Mouse (Mus musculus): Measurements from ENCODE around the gene Camta1.

Camta1 gene

DNA sequence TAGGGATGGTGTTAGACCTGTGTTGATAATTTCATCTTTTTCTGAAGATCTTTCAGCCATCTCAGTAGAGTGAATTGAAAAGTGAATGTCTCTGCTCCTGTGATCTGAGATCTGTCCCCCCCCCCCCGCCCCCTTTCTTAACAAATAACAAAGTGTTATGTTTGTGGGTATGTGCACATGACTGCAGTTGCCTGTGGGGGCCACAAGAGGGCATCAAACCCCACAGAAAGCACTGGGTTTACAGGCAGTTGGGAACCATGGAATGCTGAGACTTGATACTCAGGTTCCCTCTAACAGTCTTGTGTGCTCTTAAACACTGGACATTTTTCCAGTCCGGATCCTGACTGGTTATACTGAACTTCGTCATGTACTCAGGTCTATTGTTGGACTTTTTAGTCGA lies 350.6 kb downstream of the Camta1 start:
- no peak for DNase-seq

- DNase-seq: no peak
These were observed 351.3 kb downstream of the Camta1 start for GRCm38 (mm10) chr4:151510417-151510816.

DNA sequence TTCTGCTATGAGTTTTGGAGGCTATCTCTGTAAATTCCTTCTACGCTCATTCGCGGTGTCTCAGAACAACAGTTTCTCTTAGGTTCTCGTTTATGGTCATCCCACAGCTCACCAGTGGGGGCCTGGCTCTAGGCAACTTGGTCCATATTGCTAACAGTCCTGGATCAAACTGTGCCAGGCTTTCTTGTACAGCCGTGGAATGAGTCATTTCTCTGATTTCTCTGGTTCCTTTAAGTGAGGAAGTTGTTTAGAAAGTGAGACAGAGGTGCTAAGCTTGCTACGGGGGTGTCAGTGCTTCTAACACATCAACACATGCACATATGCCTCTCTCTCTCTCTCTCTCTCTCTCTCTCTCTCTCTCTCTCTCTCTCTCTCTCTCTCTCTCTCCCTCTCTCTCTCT lies 355.0 kb downstream of the Camta1 start:
- no peak for DNase-seq

GRCm38 (mm10) chr4:151498481-151499276 lies 363.0 kb downstream of the Camta1 start:
- DNase-seq: no peak

- DNase-seq: no peak
These were observed 365.1 kb downstream of the Camta1 start for GRCm38 (mm10) chr4:151496581-151496980.

- DNase-seq: no peak
These were observed 366.3 kb downstream of the Camta1 start for GRCm38 (mm10) chr4:151495276-151495882.

- DNase-seq: no peak
These were observed 368.9 kb downstream of the Camta1 start for GRCm38 (mm10) chr4:151492786-151493185.

DNA sequence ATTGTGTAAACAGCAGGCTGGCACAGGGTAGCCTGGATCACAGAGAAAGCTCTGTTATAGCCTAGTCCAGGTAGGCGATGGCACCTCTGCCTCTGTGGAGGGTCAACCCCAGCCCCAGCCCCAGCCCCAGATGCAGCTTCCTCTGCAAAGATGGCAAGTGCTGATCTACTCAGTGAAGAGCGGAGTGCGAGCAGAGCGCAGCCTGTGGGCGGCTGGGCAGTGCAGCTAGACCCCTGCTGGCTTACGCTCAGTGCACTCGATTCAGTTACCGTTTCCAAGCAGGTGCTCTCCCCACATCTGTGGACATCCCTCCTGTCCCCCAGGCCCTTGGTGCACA lies 377.7 kb downstream of the Camta1 start:
- DNase-seq: no peak

DNA sequence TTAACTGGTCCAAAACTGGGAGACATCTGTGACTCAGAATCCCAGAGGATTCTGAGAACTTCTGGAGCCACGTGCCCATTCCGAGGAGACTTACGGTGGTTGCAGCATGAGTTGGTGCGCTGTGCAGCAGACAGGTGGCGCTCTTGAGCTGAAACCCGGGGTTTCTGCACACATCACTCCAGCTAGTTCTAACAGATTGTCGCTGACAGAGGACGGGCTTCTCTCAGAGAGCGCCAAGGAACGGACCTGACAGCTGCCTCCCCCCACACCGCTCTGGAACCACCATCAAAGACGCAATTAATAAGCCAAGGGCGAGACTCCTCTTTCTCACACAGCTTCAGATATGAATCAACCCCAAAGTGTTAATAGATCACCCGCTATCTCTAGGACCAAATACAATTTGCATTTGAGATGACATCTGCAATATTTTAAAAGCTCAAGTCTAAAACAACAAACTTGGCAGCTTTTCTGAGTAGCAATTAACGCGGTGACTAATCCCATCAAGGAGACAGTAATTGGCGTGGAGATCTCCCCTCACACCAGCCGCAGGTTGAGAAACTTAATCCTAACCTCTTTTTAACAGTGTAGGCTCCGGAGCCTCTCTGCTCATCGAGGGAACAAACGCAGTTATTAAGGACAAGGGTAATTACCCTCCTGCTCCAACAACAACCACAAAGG lies 378.2 kb downstream of the Camta1 start:
- DNase-seq: peak; percentile 7 to 10

GRCm38 (mm10) chr4:151480928-151481327 lies 380.7 kb downstream of the Camta1 start:
- DNase-seq: no peak

DNA sequence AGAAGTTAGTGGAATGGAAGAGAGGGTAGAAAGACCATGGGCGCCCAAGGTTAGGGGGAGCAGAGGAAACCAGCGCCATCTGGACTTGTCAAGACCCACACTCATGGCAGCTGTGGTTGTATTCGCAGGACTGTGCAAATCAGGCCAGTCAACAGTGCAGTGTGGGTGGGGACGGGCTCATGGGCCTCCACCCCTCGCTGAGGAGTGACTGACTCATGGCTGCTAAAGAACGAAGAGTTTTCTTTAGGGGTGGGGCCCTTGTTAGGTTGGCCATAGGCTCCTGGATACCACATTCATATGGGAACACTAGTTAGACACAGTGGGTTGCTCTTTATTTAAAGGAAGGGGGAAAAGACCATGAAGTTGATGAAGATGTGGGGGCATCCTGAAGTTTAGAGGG lies 383.7 kb downstream of the Camta1 start:
- DNase-seq: no peak

DNA sequence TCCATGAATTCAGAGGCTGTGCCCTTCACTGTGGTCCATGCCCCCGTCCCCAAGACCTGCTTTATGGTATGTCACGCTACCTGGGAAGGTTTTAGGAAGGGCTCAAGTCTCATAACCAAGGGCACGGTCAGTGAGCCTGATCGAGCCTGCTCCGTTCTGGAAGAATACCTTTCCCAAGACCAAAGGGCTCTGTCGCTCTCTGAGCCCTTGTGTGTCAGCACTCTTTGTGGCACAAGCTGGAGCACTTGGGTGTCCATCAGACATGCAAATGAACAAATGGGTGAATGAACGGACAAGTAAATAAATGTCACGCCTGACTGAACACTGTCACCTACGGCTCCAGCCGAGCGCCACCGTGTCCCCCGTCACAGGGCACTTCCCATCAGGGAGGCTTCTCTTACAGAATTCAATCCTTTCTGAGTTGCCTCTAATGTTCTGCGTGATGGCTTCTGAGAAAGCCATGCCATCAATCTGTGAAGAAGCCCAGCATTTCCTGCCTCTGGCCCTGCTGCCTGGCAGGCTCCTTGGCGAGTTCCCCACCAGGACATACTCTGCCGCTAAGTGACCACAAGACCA lies 386.7 kb downstream of the Camta1 start:
- DNase-seq: no peak

DNA sequence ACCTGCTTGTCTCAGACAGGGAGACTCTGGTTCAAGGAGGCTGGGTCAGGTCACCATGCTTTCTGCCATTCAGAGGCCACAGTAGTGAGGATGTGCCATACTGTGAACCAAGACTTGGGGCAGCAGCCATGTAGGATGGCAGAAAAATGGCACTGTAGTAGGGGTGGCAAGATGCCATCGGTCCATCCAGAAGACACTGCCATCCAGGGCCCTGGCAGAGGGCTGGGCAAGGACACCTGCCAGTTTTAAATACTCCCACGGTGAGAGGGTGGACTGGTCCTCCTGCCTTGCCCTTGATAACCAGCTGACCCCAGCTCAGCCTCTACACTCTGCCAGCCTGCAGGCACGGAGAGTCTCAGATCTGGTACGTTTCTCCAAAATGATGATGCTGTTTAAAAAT lies 389.8 kb downstream of the Camta1 start:
- DNase-seq: no peak

DNA sequence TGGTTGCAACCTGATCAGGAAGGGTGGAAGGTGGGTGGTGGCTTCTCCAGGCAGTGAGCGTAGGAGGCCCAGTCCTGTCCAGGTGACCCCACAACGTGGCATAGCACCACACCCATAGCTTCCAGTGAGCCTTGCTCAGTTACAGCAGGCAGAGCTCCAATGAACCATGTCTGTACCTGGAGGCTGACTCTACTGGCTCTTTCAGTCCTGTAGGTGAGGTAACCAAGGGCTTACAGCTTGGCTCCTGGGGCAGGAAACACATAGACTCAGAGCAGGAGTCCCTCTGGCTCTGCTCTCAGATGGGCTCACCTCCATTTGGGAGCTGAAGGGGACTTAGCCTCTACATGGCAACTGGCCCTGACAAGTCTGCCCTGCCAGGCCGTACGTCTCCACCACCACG lies 393.3 kb downstream of the Camta1 start:
- DNase-seq: no peak

DNA sequence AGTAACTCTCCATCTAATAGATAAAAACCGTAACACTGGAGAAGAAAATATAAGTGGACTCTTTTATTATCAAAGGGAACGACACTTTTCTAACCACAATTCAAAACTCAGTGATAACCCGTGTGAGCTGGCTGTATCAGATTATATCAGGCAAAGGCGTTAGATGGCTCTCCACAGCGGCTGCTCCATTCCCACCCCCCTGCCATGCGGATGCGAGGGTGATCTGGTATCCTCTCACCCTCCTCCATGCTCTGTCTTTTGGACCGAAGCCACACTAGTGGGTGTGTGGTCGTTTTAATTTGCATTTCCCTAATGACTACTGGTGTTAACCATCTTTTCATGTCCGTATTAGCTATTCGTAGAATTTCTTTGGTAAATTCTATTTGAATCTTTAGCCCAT lies 403.0 kb downstream of the Camta1 start:
- no peak for DNase-seq

DNA sequence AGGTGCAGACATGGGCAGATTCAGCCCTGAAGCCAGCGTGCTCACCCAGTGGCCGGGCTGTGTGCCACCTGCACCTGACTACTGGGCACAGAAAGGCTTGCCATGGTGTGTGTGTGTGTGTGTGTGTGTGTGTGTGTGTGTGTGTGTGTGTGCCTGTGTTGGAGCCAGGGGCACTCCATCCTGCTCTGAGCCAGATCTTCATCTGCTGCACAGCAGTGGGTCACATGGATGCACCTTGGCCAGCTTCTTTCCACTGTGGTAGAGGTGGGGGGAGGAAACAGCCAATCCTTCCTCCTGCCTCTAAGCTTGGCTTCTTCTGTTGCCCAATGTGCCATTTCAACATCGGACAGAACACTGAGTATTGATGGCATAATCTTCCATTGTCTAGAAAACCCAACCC lies 407.1 kb downstream of the Camta1 start:
- no peak for DNase-seq

DNA sequence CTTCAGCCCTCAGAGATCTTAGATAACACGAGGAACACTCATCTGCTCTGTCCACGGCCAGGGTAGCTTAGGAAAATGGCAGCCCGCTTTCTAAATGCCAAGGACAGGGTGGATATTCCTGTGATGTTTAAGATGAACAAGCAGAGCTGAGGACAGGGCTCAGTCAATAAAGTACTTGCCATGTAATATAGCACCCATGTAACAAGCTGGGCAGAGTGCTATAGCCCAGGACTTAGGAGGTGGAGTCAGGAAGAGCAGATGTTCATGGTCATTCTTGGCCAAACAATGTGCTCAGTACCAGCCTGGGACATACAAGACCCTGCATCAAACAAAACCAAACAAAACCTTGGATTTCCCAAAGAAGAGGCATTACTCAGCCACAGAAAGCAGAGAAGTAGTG lies 407.6 kb downstream of the Camta1 start:
- DNase-seq: no peak

GRCm38 (mm10) chr4:151451885-151452284 lies 409.8 kb downstream of the Camta1 start:
- no peak for DNase-seq

DNA sequence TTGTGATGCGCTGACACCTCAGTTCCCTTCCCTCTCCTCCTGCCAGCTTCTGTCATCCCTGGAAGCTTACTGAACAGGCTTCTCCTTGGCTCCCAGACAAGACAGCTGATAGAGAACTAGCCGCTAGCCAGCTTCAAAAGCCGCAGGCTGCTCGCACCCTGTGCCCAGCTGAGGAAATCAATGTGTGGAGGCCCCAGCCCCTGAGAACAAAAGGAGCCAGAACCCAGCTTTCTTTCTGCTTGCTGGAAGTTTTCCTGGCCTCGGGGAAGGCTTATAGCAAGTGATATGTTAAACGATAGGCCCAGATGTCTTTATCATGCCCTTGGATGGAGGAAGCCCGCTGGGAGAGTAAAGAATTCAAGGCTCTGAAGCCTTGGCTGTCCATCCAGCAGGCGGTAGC lies 411.7 kb downstream of the Camta1 start:
- no peak for DNase-seq

DNA sequence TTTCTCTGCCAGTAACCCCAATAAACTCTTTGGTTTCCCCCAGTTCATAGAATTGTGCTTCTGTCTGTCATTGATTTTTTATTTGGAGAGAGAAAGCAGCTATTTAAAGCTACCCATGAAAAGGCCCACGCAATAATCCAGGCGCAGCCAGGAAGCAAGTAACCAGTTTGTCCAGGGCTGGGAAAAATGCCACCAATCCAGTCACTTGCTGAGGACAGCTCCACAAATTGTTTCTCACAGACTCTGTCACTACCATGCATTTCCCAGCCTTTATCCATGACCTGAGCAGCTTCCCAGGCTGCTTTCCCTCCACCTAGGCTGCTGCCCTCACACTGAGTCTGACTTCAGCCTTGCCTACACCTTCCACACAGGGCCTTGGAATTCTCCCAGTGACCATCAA lies 413.3 kb downstream of the Camta1 start:
- no peak for DNase-seq

- DNase-seq: no peak
These were observed 417.0 kb downstream of the Camta1 start for GRCm38 (mm10) chr4:151444665-151445064.

DNA sequence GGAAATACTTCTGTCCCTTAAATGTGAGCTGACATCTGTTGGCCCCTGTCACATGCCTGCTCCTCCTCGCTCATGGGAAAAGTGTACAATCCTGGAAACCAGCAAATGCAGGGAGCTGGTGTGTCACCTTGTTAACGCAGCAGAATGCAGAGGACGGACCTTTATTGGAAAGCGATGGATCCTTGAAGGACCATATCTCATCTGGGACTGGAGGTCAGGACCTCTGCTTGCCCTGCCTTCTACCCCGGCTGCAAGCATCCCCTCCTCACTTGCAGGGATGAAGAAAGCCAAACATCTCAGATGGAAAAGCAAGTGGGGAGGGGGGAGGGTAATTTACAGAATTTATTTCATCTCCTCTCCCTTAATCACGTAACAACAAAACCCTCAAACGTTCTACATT lies 423.1 kb downstream of the Camta1 start:
- DNase-seq: no peak

DNA sequence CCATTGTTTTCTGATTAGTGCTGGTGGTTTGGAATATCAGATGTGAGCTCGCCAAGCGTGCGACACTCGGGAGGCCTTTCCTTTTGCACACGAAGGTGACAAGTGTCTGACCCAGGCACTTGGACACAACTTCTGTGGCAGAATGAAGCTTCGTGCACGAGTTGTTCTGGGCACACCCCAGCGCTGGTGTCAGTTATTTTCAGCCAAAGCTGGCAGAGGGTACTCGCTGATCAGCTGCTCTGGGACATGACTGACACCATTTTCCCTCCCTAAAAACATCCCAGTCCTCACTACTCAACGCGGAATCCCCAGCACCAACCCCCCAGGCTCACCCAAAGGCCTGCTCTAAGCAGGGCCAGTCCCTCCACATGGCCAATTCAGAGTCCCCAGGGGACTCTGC lies 423.8 kb downstream of the Camta1 start:
- no peak for DNase-seq

DNA sequence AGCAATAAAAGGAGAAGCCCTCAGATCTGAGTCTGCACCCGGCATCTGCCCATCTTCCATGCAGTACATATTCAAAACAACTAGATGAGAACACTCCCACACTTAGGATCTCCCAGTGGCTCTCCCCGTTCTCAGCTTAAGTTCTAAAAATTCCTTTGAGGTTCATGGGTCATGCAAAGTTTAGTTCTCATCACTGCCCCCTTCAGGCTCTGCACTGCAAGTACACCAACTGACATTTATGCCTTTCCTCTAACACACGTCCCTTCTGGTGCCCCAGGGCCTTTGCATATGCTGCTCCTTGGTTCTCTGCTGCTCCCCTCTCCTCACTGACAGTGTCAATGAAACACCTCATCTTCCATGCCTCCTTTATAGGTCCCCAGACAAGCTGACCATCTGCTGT lies 436.5 kb downstream of the Camta1 start:
- DNase-seq: no peak

Data from thymus, postnatal 36 days (tissue).